Mouse (Mus musculus) kidney, embryonic 14.5 days (tissue): ENCODE measurements around the gene Cbr3. TPM values are rescaled to one million over a fixed set of nuclear protein-coding genes. Genes with fewer than 3 reads are reported as not detected.
"Not testable (repeated sequence)": the region's sequence is repeated elsewhere in the genome, so short reads cannot be mapped to it uniquely, and the experiment has no call there.

Experiments
- ATAC-seq: fragments of 200-750 bp; cut with Nextera tagmentation; 2 replicates; pipeline ENCODE4 v1.8.0; 2017; ENCODE audit warnings: moderate number of reproducible peaks, mild to moderate bottlenecking, moderate TSS enrichment, moderate library complexity; ENCODE audit not compliant: low FRiP score, low TSS enrichment
- H3K27ac ChIP-seq: fragments of 300-500 bp; sonication (generic); 2 replicates; pipeline ENCODE4 v1.5.1; 2014; ENCODE audit warnings: low read depth, mild to moderate bottlenecking, low read length, moderate library complexity, mixed read lengths
- H3K27me3 ChIP-seq: fragments of 300-500 bp; sonication (generic); 2 replicates; pipeline ENCODE4 v1.6.1; 2014; ENCODE audit warnings: mild to moderate bottlenecking, low read length; ENCODE audit not compliant: control insufficient read depth, insufficient read depth
- H3K36me3 ChIP-seq: fragments of 300-500 bp; sonication (generic); 2 replicates; pipeline ENCODE4 v1.6.1; 2014; ENCODE audit warnings: low read length, mixed read lengths; ENCODE audit not compliant: control insufficient read depth, insufficient read depth
- H3K4me1 ChIP-seq: fragments of 300-500 bp; sonication (generic); 2 replicates; pipeline ENCODE4 v1.6.1; 2014; ENCODE audit warnings: low read length, mixed read lengths; ENCODE audit not compliant: control insufficient read depth, insufficient read depth
- H3K4me2 ChIP-seq: fragments of 300-500 bp; sonication (generic); replicated peaks from 2 replicates; pipeline ENCODE4 v1.6.1; 2014; ENCODE audit warnings: low read depth, mild to moderate bottlenecking, low read length
- H3K4me3 ChIP-seq: fragments of 300-500 bp; sonication (generic); 2 replicates; pipeline ENCODE4 v1.5.1; 2014; ENCODE audit warnings: mild to moderate bottlenecking, low read length
- H3K9ac ChIP-seq: fragments of 300-500 bp; sonication (generic); 2 replicates; pipeline ENCODE4 v1.6.1; 2014; ENCODE audit warnings: low read depth, mild to moderate bottlenecking, low read length, moderate library complexity
- H3K9me3 ChIP-seq: fragments of 300-500 bp; sonication (generic); 2 replicates; pipeline ENCODE4 v1.6.1; 2016; ENCODE audit warnings: low read length; ENCODE audit not compliant: control insufficient read depth
- WGBS: fragments of 180-500 bp; shearing (Covaris S2); extraction: QIAGEN DNeasy Blood & Tissue Kit; methylation state at CpG from one replicate; pipeline ENCODE4 v1.1.7; 2014; 5-methylcytosine and 5-hydroxymethylcytosine counted together
- polyA plus RNA-seq: library from polyadenylated mRNA; unstranded; fragments of >200 nt; fragmentation: Nextera tagmentation; extraction: Ambion mirVana; gene quantifications from 2 replicates; pipeline ENCODE4 v1.2.1, GENCODE M21; 2014

The Cbr3 gene
- 3.4 and 4.1 TPM in 2 replicates for polyA plus RNA-seq

- peak; percentile 91 for ATAC-seq
- Histone ChIP-seq H3K9me3 (no peaks in the 10 kb centered on the region), H3K27ac (no peak within 1 kb of the TSS)
These were observed at the start of gene Cbr3 for GRCm38 (mm10) chr16:93682689-93683507. Gene Cbr3 (plus strand): TSS chr16:93683215.

GRCm38 (mm10) chr16:93644006-93644405 is 39.0 kb upstream of the Cbr3 start:
- Histone ChIP-seq H3K4me1 (no peaks in the 10 kb centered on the region), H3K27me3 (no peaks in the 10 kb centered on the region), H3K9ac (no peak overlapping the region), H3K4me3 (no peak overlapping the region), H3K27ac (no peak overlapping the region), H3K9me3 (no peaks in the 10 kb centered on the region), H3K4me2 (no peak overlapping the region), H3K36me3 (no peaks in the 10 kb centered on the region)
- 52% methylated on average over 4 of the region's 4 CpGs for whole genome bisulfite sequencing
- no peak for ATAC-seq

More at GRCm38 (mm10) chr16:93682689-93683507, at the start of gene Cbr3:
- WGBS = under 1% methylated on average over 63 of the region's 63 CpGs
- Histone ChIP-seq H3K27me3 (peaks cover 29% of the 10 kb centered on the region), H3K4me3 (peak within 1 kb of the TSS; percentile 41), H3K4me2 (peak within 1 kb of the TSS; percentile 93), H3K4me1 (peaks cover 8% of the 10 kb centered on the region; the same call in 1 of the 2 replicates), H3K9ac (peak within 1 kb of the TSS; percentile 50), H3K36me3 (no peaks in the 10 kb centered on the region)

- Histone ChIP-seq H3K27me3 (no peaks in the 10 kb centered on the region), H3K9ac (no peak overlapping the region), H3K4me2 (no peak overlapping the region), H3K4me3 (no peak overlapping the region), H3K36me3 (no peaks in the 10 kb centered on the region), H3K9me3 (no peaks in the 10 kb centered on the region), H3K4me1 (no peaks in the 10 kb centered on the region), H3K27ac (no peak overlapping the region)
- 83% methylated on average over 5 of the region's 5 CpGs for WGBS
- ATAC-seq = no peak
These were observed 34.4 kb upstream of the Cbr3 start for GRCm38 (mm10) chr16:93648441-93649183.

- ATAC-seq = no peak
These were observed 15.0 kb upstream of the Cbr3 start for GRCm38 (mm10) chr16:93667976-93668375.

GRCm38 (mm10) chr16:93669521-93669920 is 13.5 kb upstream of the Cbr3 start:
- H3K27ac ChIP-seq = no peak overlapping the region
- no peaks in the 10 kb centered on the region for H3K27me3 ChIP-seq
- H3K4me2 ChIP-seq = no peak overlapping the region
- no peaks in the 10 kb centered on the region for H3K4me1 ChIP-seq
- no peak for ATAC-seq
- no peak overlapping the region for H3K4me3 ChIP-seq
- no peaks in the 10 kb centered on the region for H3K36me3 ChIP-seq
- peaks cover 4% of the 10 kb centered on the region; the same call in 1 of the 2 replicates for H3K9me3 ChIP-seq
- H3K9ac ChIP-seq = no peak overlapping the region

More at GRCm38 (mm10) chr16:93667976-93668375, 15.0 kb upstream of the Cbr3 start:
- H3K4me1 ChIP-seq = no peaks in the 10 kb centered on the region
- peaks cover 4% of the 10 kb centered on the region; the same call in 1 of the 2 replicates for H3K9me3 ChIP-seq
- no peaks in the 10 kb centered on the region for H3K36me3 ChIP-seq
- no peak overlapping the region for H3K9ac ChIP-seq
- no peak overlapping the region for H3K4me2 ChIP-seq
- H3K27me3 ChIP-seq = no peaks in the 10 kb centered on the region
- no peak overlapping the region for H3K4me3 ChIP-seq
- H3K27ac ChIP-seq = no peak overlapping the region

GRCm38 (mm10) chr16:93670466-93670865 is 12.5 kb upstream of the Cbr3 start:
- not testable (repeated sequence) for ATAC-seq, H3K4me3 ChIP-seq, H3K9me3 ChIP-seq, H3K4me2 ChIP-seq, H3K4me1 ChIP-seq, H3K9ac ChIP-seq, H3K36me3 ChIP-seq, H3K27me3 ChIP-seq, H3K27ac ChIP-seq
- 37% methylated on average over 4 of the region's 4 CpGs for WGBS

GRCm38 (mm10) chr16:93671064-93671463 is 12.0 kb upstream of the Cbr3 start:
- H3K4me3 ChIP-seq = no peak overlapping the region
- no peaks in the 10 kb centered on the region for H3K27me3 ChIP-seq
- no peak overlapping the region for H3K9ac ChIP-seq
- no peak for ATAC-seq
- H3K9me3 ChIP-seq = peaks cover 4% of the 10 kb centered on the region; the same call in 1 of the 2 replicates
- H3K27ac ChIP-seq = no peak overlapping the region
- no peaks in the 10 kb centered on the region for H3K4me1 ChIP-seq
- 92% methylated on average over 5 of the region's 5 CpGs for WGBS
- H3K36me3 ChIP-seq = no peaks in the 10 kb centered on the region
- no peak overlapping the region for H3K4me2 ChIP-seq

GRCm38 (mm10) chr16:93676376-93676775 is 6.6 kb upstream of the Cbr3 start:
- H3K4me2 ChIP-seq = no peak overlapping the region
- no peaks in the 10 kb centered on the region for H3K27me3 ChIP-seq
- 83% methylated on average over 5 of the region's 5 CpGs for WGBS
- no peaks in the 10 kb centered on the region for H3K9me3 ChIP-seq
- H3K4me3 ChIP-seq = no peak overlapping the region
- ATAC-seq = no peak
- H3K27ac ChIP-seq = no peak overlapping the region
- H3K36me3 ChIP-seq = no peaks in the 10 kb centered on the region
- H3K9ac ChIP-seq = no peak overlapping the region
- no peaks in the 10 kb centered on the region for H3K4me1 ChIP-seq

GRCm38 (mm10) chr16:93678206-93678605 is 4.8 kb upstream of the Cbr3 start:
- Histone ChIP-seq H3K4me2 (no peak overlapping the region), H3K9me3 (no peaks in the 10 kb centered on the region), H3K27ac (no peak overlapping the region), H3K9ac (no peak overlapping the region), H3K4me3 (no peak overlapping the region), H3K4me1 (peaks cover 4% of the 10 kb centered on the region; the same call in 1 of the 2 replicates), H3K36me3 (no peaks in the 10 kb centered on the region), H3K27me3 (peaks cover 14% of the 10 kb centered on the region)
- WGBS = 74% methylated on average over 4 of the region's 4 CpGs
- ATAC-seq = no peak
